Mouse (Mus musculus): Measurements from ENCODE around the gene Smarca2. TPM values are rescaled to one million over a fixed set of nuclear protein-coding genes. Genes with fewer than 3 reads are reported as not detected.

Gene Smarca2
- polyA plus RNA-seq, 2 experiments = 72.2 to 104 TPM

- Histone ChIP-seq H3K4me3 (replicated peaks; ENCODE audit: low read length) (no peak overlapping the region), H3K9ac (ENCODE audit: low read depth, low read length, severe bottlenecking) (no peak overlapping the region), H3K27me3 (ENCODE audit: control insufficient read depth, insufficient read depth, low read length) (no peaks in the 10 kb centered on the region), H3K4me1 (ENCODE audit: control insufficient read depth, insufficient read depth, low read length) (peaks cover 15% of the 10 kb centered on the region), H3K36me3 (ENCODE audit: control insufficient read depth, insufficient read depth, low read length) (no peaks in the 10 kb centered on the region), H3K27ac (replicated peaks; ENCODE audit: low read depth, low read length) (no peak overlapping the region), H3K4me2 (replicated peaks; ENCODE audit: low read depth, low read length, severe bottlenecking) (no peak overlapping the region), H3K9me3 (ENCODE audit: control insufficient read depth, low read length) (no peaks in the 10 kb centered on the region)
- no peak for DNase-seq (ENCODE audit: low spot score)
- 84% methylated on average over 1 of the region's 1 CpGs for WGBS
- no peak for ATAC-seq (ENCODE audit: low FRiP score, low read depth)
- no peak for TF ChIP-seq POLR2A (IDR thresholded peaks at IDR 0.05; ENCODE audit: borderline replicate concordance, extremely low read depth, insufficient read depth, insufficient read length)
Observed at GRCm38 (mm10) chr19:26569461-26569860, 35.4 kb upstream of the Smarca2 start.

- TF ChIP-seq POLR2A (IDR thresholded peaks at IDR 0.05; ENCODE audit: borderline replicate concordance, extremely low read depth, insufficient read depth, insufficient read length) = no peak
- Histone ChIP-seq H3K9me3 (ENCODE audit: control insufficient read depth, low read length) (no peaks in the 10 kb centered on the region), H3K36me3 (ENCODE audit: control insufficient read depth, insufficient read depth, low read length) (no peaks in the 10 kb centered on the region), H3K27me3 (ENCODE audit: control insufficient read depth, insufficient read depth, low read length) (no peaks in the 10 kb centered on the region), H3K4me3 (replicated peaks; ENCODE audit: low read length) (no peak overlapping the region), H3K4me1 (ENCODE audit: control insufficient read depth, insufficient read depth, low read length) (no peaks in the 10 kb centered on the region), H3K4me2 (replicated peaks; ENCODE audit: low read depth, low read length, severe bottlenecking) (no peak overlapping the region), H3K27ac (replicated peaks; ENCODE audit: low read depth, low read length) (no peak overlapping the region), H3K9ac (ENCODE audit: low read depth, low read length, severe bottlenecking) (no peak overlapping the region)
- 82% methylated on average over 5 of the region's 5 CpGs for WGBS
- no peak for DNase-seq (ENCODE audit: low spot score)
- ATAC-seq (ENCODE audit: low FRiP score, low read depth) = no peak
Observed at GRCm38 (mm10) chr19:26579645-26580044, 25.2 kb upstream of the Smarca2 start.

GRCm38 (mm10) chr19:26580061-26580460 is 24.8 kb upstream of the Smarca2 start:
- H3K4me3 ChIP-seq (replicated peaks; ENCODE audit: low read length) = no peak overlapping the region
- no peaks in the 10 kb centered on the region for H3K36me3 ChIP-seq (ENCODE audit: control insufficient read depth, insufficient read depth, low read length)
- H3K4me1 ChIP-seq (ENCODE audit: control insufficient read depth, insufficient read depth, low read length) = no peaks in the 10 kb centered on the region
- no peak overlapping the region for H3K27ac ChIP-seq (replicated peaks; ENCODE audit: low read depth, low read length)
- TF ChIP-seq POLR2A (IDR thresholded peaks at IDR 0.05; ENCODE audit: borderline replicate concordance, extremely low read depth, insufficient read depth, insufficient read length) = no peak
- H3K27me3 ChIP-seq (ENCODE audit: control insufficient read depth, insufficient read depth, low read length) = no peaks in the 10 kb centered on the region
- no peak for DNase-seq (ENCODE audit: low spot score)
- H3K9ac ChIP-seq (ENCODE audit: low read depth, low read length, severe bottlenecking) = no peak overlapping the region
- no peak for ATAC-seq (ENCODE audit: low FRiP score, low read depth)
- no peaks in the 10 kb centered on the region for H3K9me3 ChIP-seq (ENCODE audit: control insufficient read depth, low read length)
- 89% methylated on average over 1 of the region's 1 CpGs for WGBS
- H3K4me2 ChIP-seq (replicated peaks; ENCODE audit: low read depth, low read length, severe bottlenecking) = no peak overlapping the region

- Histone ChIP-seq H3K27ac (replicated peaks; ENCODE audit: low read depth, low read length) (no peak overlapping the region), H3K4me3 (replicated peaks; ENCODE audit: low read length) (no peak overlapping the region), H3K4me1 (ENCODE audit: control insufficient read depth, insufficient read depth, low read length) (no peaks in the 10 kb centered on the region), H3K9ac (ENCODE audit: low read depth, low read length, severe bottlenecking) (no peak overlapping the region), H3K36me3 (ENCODE audit: control insufficient read depth, insufficient read depth, low read length) (no peaks in the 10 kb centered on the region), H3K27me3 (ENCODE audit: control insufficient read depth, insufficient read depth, low read length) (no peaks in the 10 kb centered on the region), H3K9me3 (ENCODE audit: control insufficient read depth, low read length) (no peaks in the 10 kb centered on the region), H3K4me2 (replicated peaks; ENCODE audit: low read depth, low read length, severe bottlenecking) (no peak overlapping the region)
- no peak for TF ChIP-seq POLR2A (IDR thresholded peaks at IDR 0.05; ENCODE audit: borderline replicate concordance, extremely low read depth, insufficient read depth, insufficient read length)
- no peak for ATAC-seq (ENCODE audit: low FRiP score, low read depth)
- no peak for DNase-seq (ENCODE audit: low spot score)
Observed at GRCm38 (mm10) chr19:26594661-26595060, 10.2 kb upstream of the Smarca2 start.

GRCm38 (mm10) chr19:26601459-26601858 is 3.4 kb upstream of the Smarca2 start:
- 70% methylated on average over 4 of the region's 4 CpGs for WGBS
- peaks cover 9% of the 10 kb centered on the region for H3K4me1 ChIP-seq (ENCODE audit: control insufficient read depth, insufficient read depth, low read length)
- no peak for TF ChIP-seq POLR2A (IDR thresholded peaks at IDR 0.05; ENCODE audit: borderline replicate concordance, extremely low read depth, insufficient read depth, insufficient read length)
- DNase-seq (ENCODE audit: low spot score) (no peak), ATAC-seq (ENCODE audit: low FRiP score, low read depth) (no peak)
- no peak overlapping the region for H3K9ac ChIP-seq (ENCODE audit: low read depth, low read length, severe bottlenecking)
- H3K4me3 ChIP-seq (replicated peaks; ENCODE audit: low read length) = no peak overlapping the region
- H3K27me3 ChIP-seq (ENCODE audit: control insufficient read depth, insufficient read depth, low read length) = no peaks in the 10 kb centered on the region; the same call in 1 of the 2 replicates
- no peak overlapping the region for H3K4me2 ChIP-seq (replicated peaks; ENCODE audit: low read depth, low read length, severe bottlenecking)
- no peaks in the 10 kb centered on the region for H3K36me3 ChIP-seq (ENCODE audit: control insufficient read depth, insufficient read depth, low read length)
- H3K27ac ChIP-seq (replicated peaks; ENCODE audit: low read depth, low read length) = no peak overlapping the region
- H3K9me3 ChIP-seq (ENCODE audit: control insufficient read depth, low read length) = no peaks in the 10 kb centered on the region
